Mouse (Mus musculus) forebrain, postnatal 0 days (tissue): ENCODE measurements at regions not wholly inside any gene's neighbourhood (a gene's known extent, or its start where the extent isn't known, plus 50 kb on each side); places are given as distances from the start of the nearest gene placed in this dataset.
A peak's percentile ranks its signal among the peaks of the same experiment; 100 is the strongest.

Experiments
- ATAC-seq: fragments of 200-750 bp; cut with Nextera tagmentation; 2 replicates; pipeline ENCODE4 v1.8.0; 2017; ENCODE audit warnings: mild to moderate bottlenecking, moderate library complexity
- DNase-seq: peaks from one replicate; pipeline ENCODE4 v3.0.0-alpha.2; 2015
- H3K27ac ChIP-seq: fragments of 300-500 bp; sonication (generic); 2 replicates; pipeline ENCODE4 v1.5.1; 2014; ENCODE audit warnings: low read depth, mild to moderate bottlenecking, antibody characterized with exemption, low read length, moderate library complexity, mixed read lengths
- H3K27me3 ChIP-seq: fragments of 300-500 bp; sonication (generic); 2 replicates; pipeline ENCODE4 v1.6.1; 2014; ENCODE audit warnings: mild to moderate bottlenecking, low read length, mixed read lengths; ENCODE audit not compliant: insufficient read depth
- H3K36me3 ChIP-seq: fragments of 300-500 bp; sonication (generic); 2 replicates; pipeline ENCODE4 v1.6.1; 2014; ENCODE audit warnings: mild to moderate bottlenecking, moderate library complexity; ENCODE audit not compliant: insufficient read depth
- H3K4me1 ChIP-seq: fragments of 300-500 bp; sonication (generic); 2 replicates; pipeline ENCODE4 v1.6.1; 2014; ENCODE audit warnings: antibody characterized with exemption; ENCODE audit not compliant: insufficient read depth
- H3K4me2 ChIP-seq: fragments of 300-500 bp; sonication (generic); 2 replicates; pipeline ENCODE4 v1.6.1; 2014; ENCODE audit warnings: low read depth, mild to moderate bottlenecking, moderate library complexity
- H3K4me3 ChIP-seq: fragments of 300-500 bp; sonication (generic); 2 replicates; pipeline ENCODE4 v1.5.1; 2014; ENCODE audit warnings: low read depth, low read length, mixed read lengths
- H3K9ac ChIP-seq: fragments of 300-500 bp; sonication (generic); 2 replicates; pipeline ENCODE4 v1.6.1; 2014; ENCODE audit warnings: mild to moderate bottlenecking
- H3K9me3 ChIP-seq: fragments of 300-500 bp; sonication (generic); 2 replicates; pipeline ENCODE4 v1.6.1; 2016; ENCODE audit warnings: low read length
- CTCF ChIP-seq: sonication (generic); IDR thresholded peaks from 2 replicates; pipeline ENCODE4 v1.5.1; 2016; ENCODE audit warnings: antibody characterized with exemption, control low read depth, low read depth
- WGBS: fragments of 180-500 bp; shearing (Covaris S2); extraction: QIAGEN DNeasy Blood & Tissue Kit; methylation state at CpG from one replicate; pipeline ENCODE4 v1.1.7; 2014; 5-methylcytosine and 5-hydroxymethylcytosine counted together

GRCm38 (mm10) chr12:63220391-63220790 lies 1254.1 kb downstream of the Fscb start:
- no peak overlapping the region for H3K9ac ChIP-seq
- no peak overlapping the region for H3K4me2 ChIP-seq
- TF ChIP-seq CTCF = no peak
- peak; percentile 71 for ATAC-seq
- WGBS = 56% methylated on average over 5 of the region's 5 CpGs
- H3K27me3 ChIP-seq = no peaks in the 10 kb centered on the region
- H3K4me3 ChIP-seq = no peak overlapping the region
- no peaks in the 10 kb centered on the region for H3K9me3 ChIP-seq
- H3K36me3 ChIP-seq = no peaks in the 10 kb centered on the region
- H3K27ac ChIP-seq = no peak overlapping the region
- H3K4me1 ChIP-seq = no peaks in the 10 kb centered on the region
- DNase-seq = peak; percentile 26
